Mouse (Mus musculus) limb, embryonic 13.5 days (tissue): Measurements from ENCODE around the gene Rab33a. TPM values are rescaled to one million over a fixed set of nuclear protein-coding genes. Genes with fewer than 3 reads are reported as not detected.

Experiments
- ATAC-seq: fragments of 200-750 bp; cut with Nextera tagmentation; 2 replicates; pipeline ENCODE4 v1.8.0; 2017; ENCODE audit warnings: low read depth, moderate number of reproducible peaks, moderate TSS enrichment; ENCODE audit not compliant: low FRiP score
- H3K27ac ChIP-seq: fragments of 300-500 bp; sonication (generic); 2 replicates; pipeline ENCODE4 v1.5.1; 2015; ENCODE audit warnings: inconsistent platforms, mild to moderate bottlenecking, moderate library complexity
- H3K27me3 ChIP-seq: fragments of 300-500 bp; sonication (generic); 2 replicates; pipeline ENCODE4 v1.6.1; 2015; ENCODE audit warnings: mild to moderate bottlenecking, inconsistent platforms
- H3K36me3 ChIP-seq: fragments of 300-500 bp; sonication (generic); 2 replicates; pipeline ENCODE4 v1.6.1; 2015; ENCODE audit warnings: inconsistent platforms, mild to moderate bottlenecking, moderate library complexity
- H3K4me1 ChIP-seq: fragments of 300-500 bp; sonication (generic); 2 replicates; pipeline ENCODE4 v1.6.1; 2015; ENCODE audit warnings: inconsistent platforms
- H3K4me2 ChIP-seq: fragments of 300-500 bp; sonication (generic); replicated peaks from 2 replicates; pipeline ENCODE4 v1.6.1; 2015; ENCODE audit warnings: inconsistent platforms, mild to moderate bottlenecking, moderate library complexity
- H3K4me3 ChIP-seq: fragments of 300-500 bp; sonication (generic); 2 replicates; pipeline ENCODE4 v1.5.1; 2015; ENCODE audit warnings: moderate library complexity, mild to moderate bottlenecking, inconsistent platforms
- H3K9ac ChIP-seq: fragments of 300-500 bp; sonication (generic); 2 replicates; pipeline ENCODE4 v1.6.1; 2015; ENCODE audit warnings: mild to moderate bottlenecking, inconsistent platforms
- H3K9me3 ChIP-seq: fragments of 300-500 bp; sonication (generic); 2 replicates; pipeline ENCODE4 v1.6.1; 2016; ENCODE audit warnings: inconsistent platforms
- WGBS: fragments of 180-500 bp; shearing (Covaris S2); methylation state at CpG from one replicate; pipeline ENCODE4 v1.1.7; 2015; 5-methylcytosine and 5-hydroxymethylcytosine counted together
- polyA plus RNA-seq: library from polyadenylated mRNA; unstranded; fragments of >200 nt; fragmentation: Nextera tagmentation; extraction: Ambion mirVana; gene quantifications from 2 replicates; pipeline ENCODE4 v1.2.1, GENCODE M21; 2015

Gene Rab33a
- polyA plus RNA-seq, 1 experiment from 2014 or later: 5.9 TPM

GRCm38 (mm10) chrX:48526435-48526834, 7.3 kb downstream of the Rab33a start:
- Histone ChIP-seq H3K4me3 (no peak overlapping the region), H3K27ac (no peak overlapping the region), H3K4me2 (no peak overlapping the region), H3K9me3 (no peaks in the 10 kb centered on the region), H3K4me1 (no peaks in the 10 kb centered on the region), H3K9ac (no peak overlapping the region), H3K36me3 (no peaks in the 10 kb centered on the region), H3K27me3 (no peaks in the 10 kb centered on the region)
- ATAC-seq: no peak
- 57% methylated on average over 2 of the region's 3 CpGs for WGBS

DNA sequence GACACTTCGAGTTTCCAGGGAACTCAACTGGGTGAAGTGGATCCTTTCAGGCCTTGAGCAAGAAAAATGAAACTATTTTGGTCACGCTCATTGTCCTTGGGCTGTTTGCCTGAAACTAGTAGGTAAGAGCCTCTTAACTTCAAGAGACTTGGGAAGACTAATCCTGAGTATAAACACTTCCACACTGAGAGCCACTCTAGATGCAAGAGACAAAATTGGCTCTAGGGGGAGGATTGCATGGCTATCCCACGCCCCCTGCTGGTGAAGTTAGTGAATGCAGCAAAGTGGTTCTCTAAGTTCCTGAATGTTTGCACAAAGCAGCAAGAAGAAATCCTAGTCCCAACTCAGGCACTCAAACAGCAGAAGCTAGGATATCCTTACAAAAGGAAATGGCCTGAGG, 13.1 kb downstream of the Rab33a start:
- H3K9ac ChIP-seq: no peak overlapping the region
- no peaks in the 10 kb centered on the region for H3K27me3 ChIP-seq
- H3K27ac ChIP-seq: no peak overlapping the region
- no peaks in the 10 kb centered on the region for H3K4me1 ChIP-seq
- no peaks in the 10 kb centered on the region for H3K9me3 ChIP-seq
- no peaks in the 10 kb centered on the region for H3K36me3 ChIP-seq
- H3K4me2 ChIP-seq: no peak overlapping the region
- no peak for ATAC-seq
- 45% methylated on average over 3 of the region's 3 CpGs for WGBS
- no peak overlapping the region for H3K4me3 ChIP-seq

Other genes with a start within 250 kb of the Rab33a start
- gene Bcorl1, start 177.9 kb upstream of the Rab33a start, polyA plus RNA-seq: 6.8 and 6.9 TPM in 2 replicates
- 4.1 and 4.9 TPM in 2 replicates for gene Elf4, start 56.2 kb upstream of the Rab33a start, polyA plus RNA-seq
- 73.7 and 75.3 TPM in 2 replicates for gene Aifm1, start 5.7 kb upstream of the Rab33a start, polyA plus RNA-seq
- 14.8 and 15.6 TPM in 2 replicates for gene Zfp280c, start 75.2 kb downstream of the Rab33a start, polyA plus RNA-seq
- gene Slc25a14, start 104.1 kb downstream of the Rab33a start, polyA plus RNA-seq: 16.9 and 17.3 TPM in 2 replicates
- gene Gpr119, start 155.2 kb downstream of the Rab33a start, polyA plus RNA-seq: not detected in 2 replicates
- gene Rbmx2, start 175.7 kb downstream of the Rab33a start, polyA plus RNA-seq: 27.9 and 29.1 TPM in 2 replicates